Mouse (Mus musculus): ENCODE measurements around the gene Hmgcr. TPM values are rescaled to one million over a fixed set of nuclear protein-coding genes. Genes with fewer than 3 reads are reported as not detected.

Gene Hmgcr
- polyA plus RNA-seq, 1 experiment from 2014 or later = 181 TPM

Other genes starting within 250 kb of the Hmgcr start
- not detected in 2 replicates for gene Ankdd1b, start 199.7 kb downstream of the Hmgcr start, polyA plus RNA-seq (2014; fragmentation: Nextera tagmentation; extraction: Ambion mirVana)
- gene Gm17622, start 180.2 kb downstream of the Hmgcr start, polyA plus RNA-seq (2014; fragmentation: Nextera tagmentation; extraction: Ambion mirVana) = not detected in 2 replicates
- gene Polk, start 128.4 kb downstream of the Hmgcr start, polyA plus RNA-seq (2014; fragmentation: Nextera tagmentation; extraction: Ambion mirVana) = 3.8 and 5.7 TPM in 2 replicates
- gene Col4a3bp, start 128.3 kb downstream of the Hmgcr start, polyA plus RNA-seq (2014; fragmentation: Nextera tagmentation; extraction: Ambion mirVana) = 5.5 and 6.7 TPM in 2 replicates
- not detected in 2 replicates for gene Ankrd31, start 77.3 kb upstream of the Hmgcr start, polyA plus RNA-seq (2014; fragmentation: Nextera tagmentation; extraction: Ambion mirVana)

All from forebrain, embryonic 14.5 days (tissue).